Mouse (Mus musculus): ENCODE data around the gene Mpst.

GRCm38 (mm10) chr15:78367811-78368210 is 38.4 kb upstream of the Mpst start:
- no peak for TF ChIP-seq CTCF (conservative IDR thresholded peaks at IDR 0.05; ENCODE audit: low read length)
- no peak for TF ChIP-seq POU5F1 (IDR thresholded peaks at IDR 0.05; ENCODE audit: borderline replicate concordance, low read length)

Data from E14TG2a.4 (cell line).